Mouse (Mus musculus) hindbrain, embryonic 15.5 days (tissue): ENCODE measurements around the gene Olfr74. TPM values are rescaled to one million over a fixed set of nuclear protein-coding genes. Genes with fewer than 3 reads are reported as not detected.
"Not testable (repeated sequence)": the region's sequence is repeated elsewhere in the genome, so short reads cannot be mapped to it uniquely, and the experiment has no call there.

Experiments used
- ATAC-seq: fragments of 200-750 bp; cut with Nextera tagmentation; 2 replicates; pipeline ENCODE4 v1.8.0; 2017; ENCODE audit warnings: low read depth, moderate number of reproducible peaks, moderate TSS enrichment; ENCODE audit not compliant: low FRiP score
- H3K27ac ChIP-seq: fragments of 300-500 bp; sonication (generic); replicated peaks from 2 replicates; pipeline ENCODE4 v1.5.1; 2015; ENCODE audit warnings: mild to moderate bottlenecking, inconsistent platforms
- H3K27me3 ChIP-seq: fragments of 300-500 bp; sonication (generic); 2 replicates; pipeline ENCODE4 v1.6.1; 2015; ENCODE audit warnings: control low read depth, inconsistent platforms
- H3K36me3 ChIP-seq: fragments of 300-500 bp; sonication (generic); 2 replicates; pipeline ENCODE4 v1.6.1; 2015; ENCODE audit warnings: control low read depth, inconsistent platforms
- H3K4me1 ChIP-seq: fragments of 300-500 bp; sonication (generic); replicated peaks from 2 replicates; pipeline ENCODE4 v1.6.1; 2015; ENCODE audit warnings: control low read depth, inconsistent platforms
- H3K4me2 ChIP-seq: fragments of 300-500 bp; sonication (generic); 2 replicates; pipeline ENCODE4 v1.6.1; 2015; ENCODE audit warnings: moderate library complexity, mild to moderate bottlenecking, inconsistent platforms
- H3K4me3 ChIP-seq: fragments of 300-500 bp; sonication (generic); 2 replicates; pipeline ENCODE4 v1.5.1; 2015; ENCODE audit warnings: mild to moderate bottlenecking, inconsistent platforms
- H3K9ac ChIP-seq: fragments of 300-500 bp; sonication (generic); 2 replicates; pipeline ENCODE4 v1.6.1; 2015; ENCODE audit warnings: inconsistent platforms
- H3K9me3 ChIP-seq: fragments of 300-500 bp; sonication (generic); 2 replicates; pipeline ENCODE4 v1.6.1; 2016; ENCODE audit warnings: control low read depth, inconsistent platforms
- WGBS: fragments of 180-500 bp; shearing (Covaris S2); methylation state at CpG from one replicate; pipeline ENCODE4 v1.1.7; 2015; 5-methylcytosine and 5-hydroxymethylcytosine counted together
- polyA plus RNA-seq: library from polyadenylated mRNA; unstranded; fragments of >200 nt; fragmentation: Nextera tagmentation; extraction: Ambion mirVana; gene quantifications from 2 replicates; pipeline ENCODE4 v1.2.1, GENCODE M21; 2015

Gene Olfr74
- polyA plus RNA-seq, result not detected in 2 replicates

DNA sequence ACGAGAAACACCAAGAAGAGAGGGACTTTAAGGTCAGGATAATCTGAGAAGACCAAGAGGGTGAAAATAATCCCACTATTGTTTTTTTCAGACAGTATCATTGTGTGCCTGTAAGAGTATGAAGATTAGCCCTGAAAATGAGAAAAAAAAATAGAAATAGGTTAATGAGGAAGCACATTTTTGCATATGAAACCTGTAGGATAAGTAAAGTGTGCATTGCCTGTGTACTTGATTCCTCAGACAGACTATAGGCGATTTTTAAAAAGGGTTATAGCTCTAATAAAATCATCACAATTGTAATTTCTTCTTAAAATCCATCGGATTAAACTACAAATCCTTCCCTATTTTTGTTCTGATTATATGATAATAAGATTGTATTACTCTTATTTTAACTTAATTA, at the start of gene Olfr74:
Gene Olfr74, minus strand, starts transcription at position 101 of the 400 bp plus-strand sequence.
- WGBS, result 79% methylated on average over 3 of the region's 3 CpGs
- no peak for ATAC-seq
- H3K9me3 ChIP-seq, result no peaks in the 10 kb centered on the region

DNA sequence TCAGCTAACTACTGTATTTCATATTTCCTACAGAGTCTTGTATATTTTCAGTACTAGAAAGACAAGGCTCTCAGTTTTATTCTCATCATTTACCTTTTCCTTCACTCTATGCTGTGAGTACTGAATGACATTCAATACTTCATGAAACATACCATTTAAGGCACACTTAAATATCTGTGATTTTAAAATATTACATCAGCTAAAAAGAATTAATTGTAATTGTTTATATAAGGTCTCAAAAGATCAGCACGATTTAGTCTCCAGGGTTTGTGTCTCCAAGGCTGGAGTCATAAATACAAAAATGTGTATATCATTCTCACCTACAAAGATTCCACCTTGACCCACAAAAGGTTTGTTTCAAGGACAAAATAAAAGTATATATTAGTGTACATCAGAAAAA, 48.0 kb upstream of the Olfr74 start, which contains the start of gene Olfr1161:
Gene Olfr1161, plus strand, starts transcription at position 301 of the 400 bp plus-strand sequence.
- not testable (repeated sequence) for H3K4me1 ChIP-seq, H3K9me3 ChIP-seq, H3K9ac ChIP-seq, H3K4me3 ChIP-seq, H3K27me3 ChIP-seq, H3K4me2 ChIP-seq, H3K27ac ChIP-seq, H3K36me3 ChIP-seq, ATAC-seq
- 89% methylated on average over 1 of the region's 1 CpGs for WGBS

More for the DNA sequence above, at the start of gene Olfr74:
- Histone ChIP-seq H3K27ac (no peak within 1 kb of the TSS), H3K4me3 (no peak within 1 kb of the TSS), H3K4me1 (no peaks in the 10 kb centered on the region), H3K4me2 (no peak within 1 kb of the TSS), H3K9ac (no peak within 1 kb of the TSS), H3K36me3 (no peaks in the 10 kb centered on the region), H3K27me3 (no peaks in the 10 kb centered on the region)

DNA sequence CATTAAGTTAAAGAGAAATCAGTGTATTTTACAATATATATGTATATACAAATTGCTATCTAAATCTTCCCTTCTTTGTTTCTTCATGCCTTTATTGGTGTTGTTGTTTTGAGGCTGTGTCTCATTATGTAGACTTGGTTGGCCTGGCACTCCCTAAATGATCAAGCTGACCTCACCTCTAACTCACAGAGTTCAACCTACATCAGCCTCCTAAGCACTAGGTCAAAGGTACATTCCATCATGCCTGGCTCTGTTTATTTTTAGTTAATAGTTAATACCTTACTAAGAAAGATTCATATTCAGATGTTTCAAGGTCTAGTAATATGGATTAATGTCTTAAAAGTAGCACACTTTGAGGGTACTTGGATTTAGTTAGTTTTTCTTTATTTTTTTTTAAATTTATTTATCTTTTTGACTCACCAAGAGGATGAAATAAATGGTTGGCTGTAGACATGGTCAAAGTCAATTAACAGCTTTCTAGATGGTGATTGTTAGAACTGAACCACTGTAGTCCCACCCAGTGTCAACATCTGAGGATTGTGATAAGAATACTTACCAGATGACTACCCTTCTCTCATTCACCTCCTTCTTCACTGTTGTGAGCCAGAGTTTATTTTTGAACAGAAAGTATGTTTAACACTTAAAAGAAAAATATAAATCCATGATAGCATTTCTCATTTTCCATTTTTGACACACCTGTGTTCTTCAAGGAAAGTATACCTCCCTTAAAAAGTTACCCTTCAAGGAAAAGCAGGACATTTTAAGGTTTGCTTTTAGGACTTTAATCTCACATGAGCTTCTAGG, 33.3 kb upstream of the Olfr74 start, which contains the start of gene Olfr1160:
Gene Olfr1160, minus strand, starts transcription at position 754 of the 804 bp plus-strand sequence.
- H3K27me3 ChIP-seq, result no peaks in the 10 kb centered on the region
- H3K27ac ChIP-seq, result no peak within 1 kb of the TSS
- H3K36me3 ChIP-seq, result no peaks in the 10 kb centered on the region
- no peaks in the 10 kb centered on the region for H3K9me3 ChIP-seq
- no peak within 1 kb of the TSS for H3K4me2 ChIP-seq
- H3K9ac ChIP-seq, result no peak within 1 kb of the TSS
- ATAC-seq, result no peak
- no peaks in the 10 kb centered on the region for H3K4me1 ChIP-seq
- H3K4me3 ChIP-seq, result no peak within 1 kb of the TSS

DNA sequence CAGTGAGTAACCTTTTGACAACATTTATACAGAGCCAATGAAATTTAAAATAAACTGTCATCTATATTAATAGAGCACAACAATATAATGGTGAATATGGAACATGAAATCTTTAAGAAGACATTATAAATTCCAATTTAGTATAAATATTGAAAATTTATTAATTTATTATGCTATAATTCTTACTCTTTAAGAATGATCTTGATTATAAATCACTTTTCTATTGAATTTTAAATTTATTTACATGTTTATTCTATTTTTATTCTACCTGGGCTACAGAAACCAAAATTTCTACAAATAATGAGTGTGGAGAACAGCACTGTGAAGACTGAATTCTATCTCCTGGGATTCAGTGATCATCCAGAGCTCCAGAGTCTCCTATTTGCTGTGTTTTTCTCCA, 15.3 kb upstream of the Olfr74 start, which contains the start of gene Olfr1158:
Gene Olfr1158, plus strand, starts transcription at position 301 of the 400 bp plus-strand sequence.
- no peaks in the 10 kb centered on the region for H3K4me1 ChIP-seq
- H3K27ac ChIP-seq, result no peak within 1 kb of the TSS
- no peak within 1 kb of the TSS for H3K4me2 ChIP-seq
- no peaks in the 10 kb centered on the region for H3K36me3 ChIP-seq
- H3K9me3 ChIP-seq, result no peaks in the 10 kb centered on the region
- H3K27me3 ChIP-seq, result no peaks in the 10 kb centered on the region
- H3K4me3 ChIP-seq, result no peak within 1 kb of the TSS
- ATAC-seq, result no peak
- H3K9ac ChIP-seq, result no peak within 1 kb of the TSS

DNA sequence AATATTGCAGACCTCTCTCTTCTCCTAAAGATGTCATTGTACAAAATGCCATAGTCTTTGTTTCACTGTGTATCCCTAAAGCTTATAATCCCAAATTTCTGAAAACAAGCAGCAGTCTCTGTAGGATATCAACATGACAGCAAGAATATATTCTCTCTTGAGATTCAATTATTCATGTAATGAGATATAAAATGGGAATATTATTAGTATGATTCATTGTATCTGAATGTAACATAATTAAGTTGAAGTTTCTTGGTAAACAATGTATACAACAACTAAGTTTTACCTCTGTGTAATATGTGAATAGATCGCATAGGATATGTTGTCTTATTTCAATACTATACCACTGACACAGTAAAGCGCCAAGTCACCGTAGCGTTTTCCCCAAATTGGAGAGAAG, 6.3 kb downstream of the Olfr74 start, which contains the start of gene Olfr1157:
Gene Olfr1157, minus strand, starts transcription at position 101 of the 400 bp plus-strand sequence.
- no peak within 1 kb of the TSS for H3K4me3 ChIP-seq
- WGBS, result 99% methylated on average over 4 of the region's 4 CpGs
- no peaks in the 10 kb centered on the region for H3K36me3 ChIP-seq
- no peak for ATAC-seq
- H3K9ac ChIP-seq, result no peak within 1 kb of the TSS
- H3K4me2 ChIP-seq, result no peak within 1 kb of the TSS
- H3K27ac ChIP-seq, result no peak within 1 kb of the TSS
- H3K27me3 ChIP-seq, result no peaks in the 10 kb centered on the region
- no peaks in the 10 kb centered on the region for H3K4me1 ChIP-seq
- no peaks in the 10 kb centered on the region for H3K9me3 ChIP-seq

DNA sequence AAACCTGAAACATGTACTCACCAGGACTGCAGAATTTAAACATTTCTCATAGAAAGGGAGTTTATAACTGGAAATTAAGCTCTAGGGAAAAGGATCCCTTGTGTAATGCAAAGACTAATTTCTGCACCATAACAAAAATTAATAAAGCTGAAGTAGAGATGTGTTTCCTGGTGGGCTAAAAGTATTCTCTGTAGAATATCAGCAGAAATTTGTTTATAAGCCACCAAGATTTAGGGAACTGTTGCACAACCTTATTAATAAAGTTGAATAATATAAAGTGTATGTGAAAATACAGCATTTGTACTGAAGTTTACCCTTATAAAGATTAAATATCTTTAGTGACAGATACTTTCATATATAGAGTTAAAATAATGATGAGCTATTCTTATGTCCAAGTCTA, 21.5 kb downstream of the Olfr74 start, which contains the start of gene Olfr1156:
Gene Olfr1156, minus strand, starts transcription at position 101 of the 400 bp plus-strand sequence.
- Histone ChIP-seq H3K27ac (no peak within 1 kb of the TSS), H3K4me1 (no peaks in the 10 kb centered on the region), H3K9me3 (no peaks in the 10 kb centered on the region), H3K4me3 (no peak within 1 kb of the TSS), H3K9ac (no peak within 1 kb of the TSS), H3K27me3 (no peaks in the 10 kb centered on the region), H3K36me3 (no peaks in the 10 kb centered on the region), H3K4me2 (no peak within 1 kb of the TSS)
- ATAC-seq, result no peak

DNA sequence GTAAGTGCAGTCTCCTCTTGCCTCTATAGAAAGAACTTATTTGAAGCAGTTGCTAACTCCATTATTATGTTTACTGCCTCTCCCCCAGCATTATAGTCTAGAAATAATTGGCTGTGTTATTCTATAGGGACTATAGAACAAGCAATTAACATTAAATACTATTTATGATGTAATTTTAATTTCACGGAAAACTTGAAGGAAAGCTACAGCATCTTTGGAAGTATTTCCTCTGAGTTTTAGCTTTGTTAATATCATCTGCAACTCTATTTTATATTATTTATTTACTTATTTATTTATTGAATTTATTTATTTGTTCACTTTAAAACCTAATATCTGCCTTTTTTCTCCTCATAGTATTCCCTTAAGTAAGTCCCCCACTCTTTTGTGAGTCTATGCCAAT, 29.4 kb downstream of the Olfr74 start, which contains the start of gene Olfr1155:
Gene Olfr1155, minus strand, starts transcription at position 101 of the 400 bp plus-strand sequence.
- no peaks in the 10 kb centered on the region for H3K9me3 ChIP-seq
- 100% methylated on average over 1 of the region's 1 CpGs for WGBS

More for the DNA sequence above, 29.4 kb downstream of the Olfr74 start, which contains the start of gene Olfr1155:
- Histone ChIP-seq H3K36me3 (no peaks in the 10 kb centered on the region), H3K4me2 (no peak within 1 kb of the TSS), H3K27me3 (no peaks in the 10 kb centered on the region), H3K4me3 (no peak within 1 kb of the TSS), H3K4me1 (no peaks in the 10 kb centered on the region), H3K27ac (no peak within 1 kb of the TSS), H3K9ac (no peak within 1 kb of the TSS)
- ATAC-seq, result no peak

Other genes with a start within 250 kb of the Olfr74 start
- gene Olfr1138, start 234.7 kb downstream of the Olfr74 start, polyA plus RNA-seq, result not detected in 2 replicates
- not detected in 2 replicates for gene Olfr1140, start 230.9 kb downstream of the Olfr74 start, polyA plus RNA-seq
- gene Olfr1141, start 220.7 kb downstream of the Olfr74 start, polyA plus RNA-seq, result not detected in 2 replicates
- not detected in 2 replicates for gene Olfr152, start 195.2 kb downstream of the Olfr74 start, polyA plus RNA-seq
- gene Olfr1143, start 174.1 kb downstream of the Olfr74 start, polyA plus RNA-seq, result not detected in 2 replicates
- gene Olfr1145, start 164.8 kb downstream of the Olfr74 start, polyA plus RNA-seq, result not detected in 2 replicates
- not detected in 2 replicates for gene Olfr1148, start 144.1 kb downstream of the Olfr74 start, polyA plus RNA-seq
- not detected in 2 replicates for gene Olfr1150-ps1, start 130.7 kb downstream of the Olfr74 start, polyA plus RNA-seq
- gene Olfr1151, start 118.8 kb downstream of the Olfr74 start, polyA plus RNA-seq, result not detected in 2 replicates
- not detected in 2 replicates for gene Olfr1152, start 108.2 kb downstream of the Olfr74 start, polyA plus RNA-seq
- gene Olfr1153, start 79.7 kb downstream of the Olfr74 start, polyA plus RNA-seq, result 0.09 TPM in 1 of 2 replicates, not detected in the other
- not detected in 2 replicates for gene Olfr1154, start 69.5 kb downstream of the Olfr74 start, polyA plus RNA-seq
- gene Olfr1155, start 29.5 kb downstream of the Olfr74 start, polyA plus RNA-seq, result not detected in 2 replicates
- not detected in 2 replicates for gene Olfr1156, start 21.6 kb downstream of the Olfr74 start, polyA plus RNA-seq
- not detected in 2 replicates for gene Olfr1157, start 6.4 kb downstream of the Olfr74 start, polyA plus RNA-seq
- not detected in 2 replicates for gene Olfr1158, start 15.4 kb upstream of the Olfr74 start, polyA plus RNA-seq
- not detected in 2 replicates for gene Olfr1160, start 33.6 kb upstream of the Olfr74 start, polyA plus RNA-seq
- not detected in 2 replicates for gene Olfr1161, start 48.1 kb upstream of the Olfr74 start, polyA plus RNA-seq
- not detected in 2 replicates for gene Olfr73, start 63.0 kb upstream of the Olfr74 start, polyA plus RNA-seq
- not detected in 2 replicates for gene Olfr1162, start 76.5 kb upstream of the Olfr74 start, polyA plus RNA-seq
- gene Olfr1163, start 97.2 kb upstream of the Olfr74 start, polyA plus RNA-seq, result not detected in 2 replicates
- not detected in 2 replicates for gene Olfr1164, start 119.3 kb upstream of the Olfr74 start, polyA plus RNA-seq
- not detected in 2 replicates for gene Olfr1166, start 153.6 kb upstream of the Olfr74 start, polyA plus RNA-seq
- gene Olfr1167, start 180.5 kb upstream of the Olfr74 start, polyA plus RNA-seq, result not detected in 2 replicates
- not detected in 2 replicates for gene Olfr1168, start 207.2 kb upstream of the Olfr74 start, polyA plus RNA-seq